Mouse (Mus musculus) urinary bladder, postnatal 4 days (tissue): Measurements from ENCODE around the gene Daam1.

Source experiments
- DNase-seq, 2 experiments: peaks; one replicate each; pipeline ENCODE4 v3.0.0; 2021 to 2022; ENCODE audit warnings: low spot score in 2 of 2

Gene Daam1

DNA sequence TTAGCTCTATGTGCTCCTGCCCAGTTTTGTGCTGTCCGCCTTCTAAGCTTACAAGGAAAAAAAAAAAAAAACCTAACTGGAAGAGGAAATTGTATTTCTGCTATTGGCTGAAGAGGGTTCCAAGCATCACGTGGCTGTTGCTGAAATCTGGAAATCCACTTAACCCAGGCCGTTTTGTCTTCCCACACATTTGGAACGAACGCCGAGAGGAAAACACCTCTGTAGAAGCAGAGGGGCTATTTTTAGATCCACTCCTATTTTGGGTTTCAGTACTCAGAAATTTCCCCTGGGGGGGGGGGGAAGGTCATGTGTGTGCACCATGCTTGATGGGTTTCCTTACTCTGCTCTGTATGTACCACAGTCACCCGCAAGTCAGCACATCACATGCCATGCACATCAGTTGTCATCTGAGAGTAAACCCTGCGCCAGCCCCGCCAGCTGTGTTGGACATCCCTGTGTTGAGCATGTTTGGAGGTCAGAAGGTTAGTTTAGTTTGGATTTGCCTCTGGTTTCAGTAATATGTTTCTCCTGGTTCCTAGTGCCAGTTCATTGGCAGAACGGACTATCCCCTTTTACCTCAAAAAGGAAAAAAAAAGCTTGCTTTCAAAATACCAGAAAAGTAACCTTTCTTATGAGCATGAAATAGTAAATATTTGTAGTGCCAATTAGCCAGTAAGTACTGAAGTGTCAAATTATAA lies 33.1 kb downstream of the Daam1 start:
- no peak for DNase-seq

DNA sequence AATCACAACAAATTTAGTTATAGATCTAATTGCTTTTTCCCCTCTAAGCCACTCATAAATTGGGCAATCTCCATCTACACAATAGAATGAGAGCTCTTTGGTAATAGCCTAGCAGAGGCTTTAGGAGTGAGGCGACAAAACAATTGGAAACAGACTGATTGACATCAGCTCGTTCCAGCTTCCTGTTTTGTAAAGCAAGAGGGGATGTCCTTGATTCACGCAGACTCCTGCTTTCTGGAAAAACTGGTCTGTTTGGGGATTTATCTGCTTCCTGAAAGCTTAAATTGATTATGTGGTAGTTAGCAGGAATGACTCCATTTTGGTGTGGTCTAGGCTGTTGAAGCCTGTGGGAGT lies 33.6 kb downstream of the Daam1 start:
- no peak for DNase-seq

DNA sequence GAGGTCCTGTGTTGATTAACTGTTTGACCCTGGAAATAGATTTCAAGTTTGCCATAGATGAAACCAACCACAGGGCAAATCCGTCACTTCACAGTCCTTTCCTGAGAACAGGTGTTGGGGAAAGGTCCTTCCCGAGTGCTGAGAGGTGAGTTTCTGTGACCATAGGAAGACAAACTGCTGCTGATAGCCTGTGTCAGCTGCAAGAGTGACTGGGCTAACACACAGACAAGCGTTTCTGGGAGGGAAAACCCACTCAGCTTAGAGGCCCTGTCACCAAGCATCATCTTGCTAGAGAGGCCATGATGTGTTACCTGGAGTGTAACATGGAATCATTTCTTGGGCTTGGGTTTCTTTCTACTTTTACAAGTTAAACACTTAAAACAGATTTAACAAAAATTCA lies 35.1 kb downstream of the Daam1 start:
- DNase-seq = no peak

DNA sequence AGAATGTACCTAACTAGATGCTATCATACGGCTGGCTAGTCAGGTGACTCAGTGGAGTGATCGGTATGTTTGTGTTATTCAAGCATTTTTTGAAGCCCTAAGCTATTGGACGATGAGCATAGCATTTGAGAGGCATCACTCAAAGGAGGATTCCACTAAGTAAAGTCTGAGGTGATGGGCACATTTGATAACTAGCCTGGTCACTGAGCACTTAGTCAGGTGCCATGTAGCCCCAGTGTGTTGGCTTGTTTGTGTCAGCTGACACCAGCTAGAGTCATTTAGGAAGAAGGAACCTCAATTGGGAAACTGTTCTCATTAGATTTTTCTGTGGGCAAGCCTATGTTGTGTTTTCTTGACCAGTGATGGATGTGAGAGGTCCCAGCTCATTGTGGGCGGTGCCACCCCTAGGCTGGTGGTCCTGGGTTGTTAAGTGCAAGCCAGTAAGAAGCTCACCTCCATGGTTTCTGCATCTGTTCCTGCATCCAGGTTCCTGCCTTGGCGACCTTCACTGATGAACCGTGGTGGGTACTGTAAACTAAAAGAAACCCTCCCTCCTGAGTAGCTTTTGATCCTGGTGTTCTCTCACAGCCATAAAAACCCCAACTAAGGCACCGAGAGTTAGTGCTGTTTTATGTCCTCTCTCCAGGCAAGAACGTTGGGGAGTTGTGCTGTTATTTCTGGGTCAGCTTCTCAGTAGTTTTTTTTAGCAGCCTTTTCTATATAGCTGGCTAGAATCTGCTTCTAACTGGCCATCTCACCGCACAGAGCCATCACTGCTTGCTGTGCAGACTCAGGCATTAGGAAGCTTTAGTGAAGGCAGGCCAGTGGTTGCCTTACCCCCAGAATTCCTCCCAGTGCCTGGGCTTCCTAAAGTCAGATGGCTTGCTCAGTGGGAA lies 36.7 kb downstream of the Daam1 start:
- DNase-seq = no peak

DNA sequence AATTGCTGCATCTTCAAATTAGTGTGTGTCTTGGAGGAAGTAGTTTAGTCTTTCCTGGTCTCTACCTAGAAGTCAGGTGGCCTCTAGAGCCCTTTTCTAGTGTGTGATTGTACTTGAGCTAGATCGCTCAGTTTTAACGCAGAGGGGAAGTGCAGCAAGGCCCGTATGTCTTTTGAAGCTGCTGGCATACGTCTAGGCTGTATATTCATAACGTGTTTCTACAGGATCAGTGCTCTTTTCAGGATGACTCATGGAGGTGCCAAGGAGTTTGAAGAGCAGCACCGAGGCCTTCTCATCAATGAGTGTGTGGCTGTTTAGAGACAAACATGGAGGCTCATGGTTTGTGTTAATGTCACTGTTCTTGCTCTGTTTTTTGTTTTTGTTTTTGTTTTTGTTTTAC lies 39.8 kb downstream of the Daam1 start:
- DNase-seq = no peak

DNA sequence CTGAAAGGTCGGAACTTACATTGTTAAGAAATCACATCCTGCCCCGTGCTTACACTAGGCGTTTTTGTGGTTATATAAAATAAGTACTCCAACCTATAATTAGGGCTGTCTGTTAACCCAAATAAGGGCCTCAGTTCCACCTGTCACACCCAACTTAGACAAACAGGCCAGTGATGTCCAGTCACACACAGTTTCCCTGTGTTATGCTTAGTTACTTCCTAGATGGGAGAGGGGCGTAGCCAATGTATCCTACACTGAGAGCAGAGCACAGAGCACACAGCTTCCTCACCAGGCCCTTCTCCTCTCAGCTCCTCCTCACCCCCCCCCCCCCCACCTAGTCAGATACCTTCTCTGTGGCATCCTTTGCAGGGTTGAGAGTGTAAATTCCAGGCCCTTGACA lies 41.5 kb downstream of the Daam1 start:
- no peak for DNase-seq

DNA sequence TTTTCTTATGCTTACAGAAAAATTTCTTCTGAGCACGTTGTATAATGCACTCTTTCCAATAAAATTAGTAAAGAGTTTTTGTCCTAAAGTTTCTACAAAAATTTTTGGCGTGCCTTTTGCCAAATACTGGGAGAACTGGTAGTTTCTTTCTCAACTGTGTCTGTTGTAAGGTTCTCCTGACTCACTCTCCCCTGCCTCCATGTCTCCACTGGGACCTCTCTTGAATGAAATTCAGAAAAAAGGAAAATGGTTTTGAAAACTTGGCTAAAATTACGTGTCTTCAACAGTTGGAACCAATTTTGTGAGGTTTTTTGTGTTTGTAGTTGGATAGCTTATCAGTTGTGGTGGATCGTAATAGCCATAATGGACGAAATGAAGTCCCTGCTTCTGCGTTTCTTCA lies 43.7 kb downstream of the Daam1 start:
- DNase-seq = no peak

DNA sequence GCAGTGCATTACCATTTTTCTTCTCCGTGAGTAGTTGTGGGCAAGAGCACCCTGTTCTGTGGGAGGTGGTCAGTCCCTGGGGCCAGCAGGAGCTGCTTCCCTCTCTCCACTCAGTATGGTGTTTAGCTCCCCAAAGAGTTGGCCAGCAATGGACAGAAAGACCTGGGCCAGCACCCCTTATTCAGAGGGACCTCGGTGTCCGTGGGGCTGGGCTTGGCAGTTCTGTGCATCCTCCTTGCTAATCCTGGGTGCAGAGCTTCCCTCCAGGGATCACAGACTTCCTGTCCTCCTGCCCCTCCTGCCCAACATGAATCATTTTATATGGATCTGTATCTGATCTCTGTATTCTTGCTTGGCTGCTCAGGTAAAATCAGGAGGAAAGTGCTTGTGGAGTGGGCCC lies 44.1 kb downstream of the Daam1 start:
- no peak for DNase-seq

DNA sequence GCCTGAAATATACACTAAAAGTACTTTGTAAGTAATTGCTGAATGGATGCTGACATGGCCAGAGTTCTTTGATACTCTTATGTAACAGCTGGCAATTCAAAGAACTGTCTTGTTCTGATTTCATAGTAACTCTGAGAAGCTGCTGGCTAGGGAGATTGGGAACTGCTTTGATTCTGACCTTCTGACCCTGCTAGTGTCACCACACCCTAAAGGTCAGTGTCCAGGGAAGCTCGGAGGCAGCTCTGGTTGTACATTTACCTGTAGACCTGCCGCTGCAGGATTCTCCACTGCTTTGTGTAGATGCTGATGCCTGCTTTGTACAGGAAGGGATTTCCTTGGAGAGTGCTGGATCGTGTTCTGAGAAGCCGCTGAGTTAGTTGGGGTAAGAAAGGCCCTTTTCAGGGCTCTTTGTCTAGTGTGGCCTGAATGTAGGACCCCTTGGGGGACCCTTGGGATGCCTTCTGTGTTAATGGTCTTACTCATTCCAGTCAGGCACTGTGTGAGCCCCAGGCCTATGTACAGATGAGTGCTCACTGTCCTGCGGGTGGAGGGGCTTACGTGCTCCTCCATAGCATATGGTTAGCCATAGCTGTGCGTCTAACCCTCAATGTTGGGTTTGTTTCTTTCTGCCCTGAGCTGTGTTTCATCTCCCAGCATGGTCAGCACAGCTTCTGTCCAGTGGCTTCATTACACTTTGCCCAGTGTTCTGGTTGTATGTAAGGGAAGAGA lies 45.0 kb downstream of the Daam1 start:
- DNase-seq = no peak

DNA sequence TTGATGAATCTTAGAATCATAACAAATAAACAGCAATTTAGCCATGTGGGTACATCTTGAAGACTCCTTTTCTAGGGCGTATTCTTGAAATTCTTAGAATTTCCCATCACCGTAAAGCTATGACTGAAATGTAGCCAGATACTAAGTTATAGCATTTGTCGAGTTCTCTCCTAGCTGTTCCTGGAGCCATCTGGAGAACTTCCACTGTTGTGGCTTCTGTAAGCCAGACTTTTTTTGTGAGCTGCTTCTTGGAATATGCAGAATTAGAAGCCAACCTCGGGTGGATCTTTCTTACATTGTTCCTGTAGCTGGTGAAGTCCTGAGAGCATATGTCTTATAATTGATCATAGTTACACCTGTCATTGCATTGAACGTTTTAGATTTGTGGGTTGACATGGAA lies 50.1 kb downstream of the Daam1 start:
- no peak for DNase-seq

DNA sequence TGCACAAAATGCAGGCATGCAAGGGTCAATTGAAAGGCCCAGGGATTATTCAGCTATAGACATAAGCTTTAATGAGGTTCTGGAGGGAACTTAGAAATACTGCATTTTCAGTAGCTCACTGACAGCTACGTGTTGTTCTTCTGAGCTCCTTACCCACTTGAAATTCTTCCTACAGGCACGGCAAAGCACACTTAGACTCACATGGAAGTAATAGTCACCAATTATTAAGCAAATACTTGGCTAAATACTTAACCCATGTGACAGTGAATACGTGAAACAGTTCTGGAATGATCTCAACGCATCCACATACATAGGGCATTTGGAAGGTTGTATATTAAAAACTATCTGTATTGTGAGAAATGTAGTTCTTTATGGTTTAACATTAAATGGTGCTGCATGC lies 50.6 kb downstream of the Daam1 start:
- DNase-seq = no peak

DNA sequence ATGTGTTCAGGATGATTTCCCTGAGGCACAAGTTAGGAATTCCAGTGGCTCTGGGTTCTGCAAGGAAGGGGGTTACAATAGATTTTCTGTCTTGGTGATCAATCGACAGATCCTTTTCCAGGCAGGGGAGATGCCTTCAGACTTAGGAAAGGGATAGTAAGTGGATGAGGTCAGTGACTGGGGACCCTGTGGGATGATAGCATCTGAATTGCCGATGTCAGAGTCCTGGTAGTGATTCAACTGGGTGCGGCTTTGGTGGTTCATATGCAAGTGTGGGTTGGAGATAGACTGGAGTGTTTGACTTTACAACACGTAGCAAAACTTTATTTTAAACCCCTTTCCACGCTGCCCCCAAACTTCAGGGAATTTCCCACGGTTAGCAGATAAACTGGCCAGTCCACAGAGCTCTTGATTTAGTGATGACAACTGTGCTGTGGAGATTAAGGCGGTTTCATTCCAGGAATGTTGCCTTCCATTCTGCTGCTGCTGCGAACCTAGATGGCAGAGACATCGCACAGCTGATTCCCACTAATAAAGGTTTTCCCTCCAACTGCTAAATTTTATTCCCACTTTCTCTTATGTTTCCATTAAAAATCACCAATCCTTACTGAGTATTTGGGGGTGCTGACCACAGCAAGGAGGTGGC lies 52.3 kb downstream of the Daam1 start:
- no peak for DNase-seq

DNA sequence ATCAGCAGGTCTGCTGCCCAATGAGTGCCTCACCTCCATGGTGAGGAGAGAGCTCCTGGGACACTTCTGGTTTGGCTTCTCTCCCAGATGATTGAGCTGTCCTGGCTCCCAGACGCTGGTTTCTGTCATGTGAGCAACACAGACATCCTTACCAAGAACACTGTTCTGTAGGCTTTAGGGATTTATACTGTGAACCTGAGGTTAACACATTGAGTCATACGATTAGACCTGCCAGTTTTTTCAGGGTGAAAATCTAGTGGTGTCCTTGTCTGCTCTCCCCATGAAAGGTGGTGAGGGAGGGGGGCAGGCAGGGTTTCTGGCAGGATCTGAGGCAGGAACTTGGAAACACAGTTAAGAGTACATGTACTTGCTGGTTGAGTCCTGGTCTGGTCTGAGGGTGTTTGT lies 54.3 kb downstream of the Daam1 start:
- no peak for DNase-seq

DNA sequence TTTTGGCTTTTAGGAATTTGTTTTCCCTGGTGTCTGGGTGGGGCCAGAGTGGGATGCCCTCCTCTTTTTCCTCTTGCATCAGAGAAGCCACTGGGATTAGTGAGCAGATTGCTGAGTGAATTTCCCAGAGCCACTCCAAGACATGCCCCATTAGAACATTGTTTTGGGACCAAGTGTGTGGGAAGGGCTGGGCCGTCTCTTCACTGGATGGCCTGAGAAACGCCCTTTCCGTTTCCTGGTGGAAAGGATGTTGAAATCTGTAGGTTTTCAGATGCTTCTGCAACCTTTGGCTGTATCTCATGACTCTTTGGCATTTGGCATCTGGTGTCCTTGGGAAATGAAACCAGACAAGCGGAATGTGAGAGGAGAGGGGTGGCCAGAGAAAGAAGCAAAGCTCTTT lies 54.8 kb downstream of the Daam1 start:
- no peak for DNase-seq

DNA sequence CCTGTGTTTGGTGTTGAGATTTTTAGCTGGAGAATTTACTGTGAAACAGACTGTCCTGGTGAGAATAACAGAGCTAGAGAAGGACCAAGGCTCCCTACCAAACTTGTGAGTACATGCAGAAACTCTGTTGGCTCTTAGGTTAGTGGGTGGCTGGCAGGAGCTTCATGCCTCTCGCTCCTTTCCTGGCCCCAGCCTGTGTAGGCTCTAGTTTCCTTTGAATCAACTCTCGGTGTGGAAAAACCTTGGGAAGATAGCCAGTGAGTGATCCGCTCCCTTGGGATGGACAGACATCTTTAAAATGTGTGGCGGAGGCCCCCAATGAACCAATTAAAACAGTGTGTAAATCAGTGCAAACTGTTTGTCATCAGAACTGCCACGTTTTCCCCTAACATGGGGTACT lies 55.5 kb downstream of the Daam1 start:
- DNase-seq = no peak

DNA sequence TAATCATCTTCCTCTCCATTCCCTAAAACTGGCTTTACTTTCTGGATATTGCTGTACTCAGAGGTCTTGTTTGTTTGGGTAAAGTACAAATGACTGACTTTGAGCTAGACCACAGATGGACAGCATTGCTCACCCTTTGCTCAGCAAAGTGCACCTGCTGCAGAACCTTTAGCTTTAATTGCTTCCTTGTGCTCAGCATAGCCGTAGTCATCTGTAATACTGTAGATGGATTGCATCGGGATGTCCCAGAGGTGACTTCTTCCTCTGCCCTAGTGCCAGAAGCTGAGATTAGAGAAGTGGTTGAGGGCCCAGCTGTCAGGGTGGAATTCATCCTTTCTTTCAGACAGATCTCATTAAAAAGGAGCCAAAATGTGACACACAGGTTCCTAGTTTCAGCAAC lies 56.1 kb downstream of the Daam1 start:
- no peak for DNase-seq

DNA sequence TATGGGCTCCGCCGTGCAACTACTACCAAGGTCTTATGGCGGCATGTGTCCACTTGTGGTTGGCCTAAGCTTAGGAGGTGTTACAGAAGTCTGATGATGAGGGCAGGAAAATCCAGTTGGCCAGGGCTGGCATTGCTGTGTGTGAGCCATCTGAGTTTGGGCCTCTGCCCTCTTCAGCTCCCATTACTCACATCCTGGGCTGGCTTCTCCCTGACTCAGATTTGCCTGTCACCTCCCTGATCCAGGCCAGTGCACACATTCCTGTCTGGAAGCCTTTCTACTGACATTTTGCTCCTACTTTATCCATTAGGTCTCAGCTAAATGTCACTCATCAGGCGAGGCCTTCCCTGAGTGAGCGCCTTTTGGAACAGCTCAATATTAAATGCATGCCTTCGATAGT lies 57.5 kb downstream of the Daam1 start:
- no peak for DNase-seq

DNA sequence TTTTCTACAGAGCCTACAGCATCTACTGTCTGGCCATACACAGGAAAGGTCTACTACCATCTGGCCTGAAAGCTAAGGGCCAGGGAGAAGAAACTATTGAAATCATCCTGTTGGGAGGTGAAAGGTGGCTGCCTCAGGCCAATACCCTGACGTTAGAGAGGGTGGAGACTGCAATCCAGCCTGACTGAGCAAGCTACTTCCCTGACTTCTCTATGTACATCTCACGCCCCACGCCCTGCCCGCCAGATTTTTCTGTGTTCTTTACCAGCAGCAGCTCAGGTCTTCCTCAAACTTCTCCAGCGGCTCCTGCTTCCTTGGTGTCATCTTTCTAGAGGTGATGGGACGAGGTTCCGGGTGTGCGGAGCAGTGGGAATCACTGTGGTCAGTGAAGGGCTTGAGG lies 58.4 kb downstream of the Daam1 start:
- DNase-seq = no peak

DNA sequence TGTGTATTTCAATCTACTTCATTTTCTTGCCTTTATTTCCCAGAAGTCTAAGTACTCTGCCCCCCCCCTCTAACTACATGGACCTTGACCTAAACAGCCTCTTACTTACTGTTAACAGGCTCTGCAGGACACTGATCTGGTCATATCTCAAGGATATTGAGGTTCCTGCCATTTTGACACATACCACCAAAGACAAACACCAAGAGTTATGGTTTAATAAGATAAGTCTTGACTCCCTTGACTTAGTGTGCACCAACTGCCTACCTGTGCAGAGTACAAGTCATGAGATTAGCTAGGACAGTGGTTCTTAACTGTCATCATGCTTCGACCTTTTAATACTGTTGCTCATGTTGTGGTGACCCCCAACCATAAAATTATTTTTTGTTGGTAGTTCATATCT lies 59.4 kb downstream of the Daam1 start:
- no peak for DNase-seq

DNA sequence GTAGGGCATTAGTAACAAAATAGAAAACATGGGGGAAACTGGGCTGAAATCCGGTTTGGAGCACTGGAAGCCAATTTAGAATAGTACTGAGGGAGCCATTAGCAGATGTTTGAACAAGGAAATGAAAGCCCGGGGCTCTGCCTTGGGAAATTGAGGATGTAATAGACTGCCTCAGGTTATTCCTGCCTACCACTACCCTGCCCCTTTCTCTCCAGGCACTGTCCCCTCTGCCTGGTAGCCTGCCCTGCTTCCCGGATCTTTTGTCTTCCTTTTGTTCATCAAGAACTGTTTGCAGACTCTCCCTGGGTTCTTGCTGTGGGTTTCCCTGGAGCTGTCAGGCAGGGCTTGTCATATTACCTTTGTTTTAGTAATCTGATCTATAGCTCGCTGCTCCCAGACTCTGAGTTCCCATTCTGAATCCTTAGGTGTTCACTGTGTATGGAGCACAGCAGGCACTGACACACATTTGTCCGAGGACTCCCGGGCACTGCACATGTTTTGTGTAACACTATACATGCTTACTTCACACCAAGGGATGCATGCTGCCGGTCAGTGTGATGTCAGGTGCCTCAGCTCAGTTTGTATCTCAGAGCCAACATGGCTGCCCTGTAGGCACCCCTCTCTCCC lies 61.0 kb downstream of the Daam1 start:
- DNase-seq = no peak

DNA sequence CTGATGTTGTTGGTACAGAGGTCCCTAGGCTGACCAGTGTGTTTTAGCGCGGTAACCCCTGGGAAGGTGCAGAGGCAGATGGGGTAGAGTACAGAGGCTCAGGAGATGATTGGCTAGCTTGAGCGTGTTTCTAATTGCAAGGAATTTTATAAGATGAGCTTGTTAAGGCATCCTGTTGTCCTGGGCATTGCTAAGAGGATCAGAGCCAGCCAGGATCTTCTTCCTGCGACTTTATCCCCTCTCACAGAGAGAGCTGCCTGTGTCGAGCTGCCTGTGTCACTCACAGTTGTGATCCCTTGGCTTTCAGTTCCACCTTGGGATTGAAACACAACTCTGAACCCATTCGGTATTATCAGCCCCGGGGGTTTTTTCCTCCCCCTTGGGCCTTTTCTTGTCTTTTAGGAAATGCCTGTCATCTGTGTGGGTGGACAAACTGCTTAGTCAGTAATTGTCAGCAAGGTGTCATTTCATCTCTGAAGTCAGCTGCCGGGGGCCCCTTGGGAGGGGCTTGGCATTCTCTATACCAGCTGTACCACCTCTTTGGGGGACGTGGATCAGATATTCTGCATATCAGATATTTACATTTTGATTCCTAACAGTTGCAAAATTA lies 62.2 kb downstream of the Daam1 start:
- no peak for DNase-seq
